Mouse (Mus musculus) ES-E14 (cell line): Measurements from ENCODE around the gene Serpini1.

Source experiments
- CHD2 ChIP-seq: IDR thresholded peaks from 2 replicates; pipeline ENCODE4 v1.6.1; 2014; ENCODE audit warnings: mild to moderate bottlenecking, low read depth, low read length, inconsistent platforms
- HCFC1 ChIP-seq: IDR thresholded peaks from 2 replicates; pipeline ENCODE4 v1.6.1; 2012; ENCODE audit warnings: low read length, inconsistent platforms, borderline replicate concordance; ENCODE audit not compliant: insufficient read depth
- ZC3H11A ChIP-seq: IDR thresholded peaks from 2 replicates; pipeline ENCODE4 v1.6.1; 2012; ENCODE audit warnings: low read depth, mild to moderate bottlenecking, inconsistent platforms, low read length, borderline replicate concordance
- ZNF384 ChIP-seq: IDR thresholded peaks from 2 replicates; pipeline ENCODE4 v1.6.1; 2012; ENCODE audit warnings: low read depth, low read length, inconsistent platforms

DNA sequence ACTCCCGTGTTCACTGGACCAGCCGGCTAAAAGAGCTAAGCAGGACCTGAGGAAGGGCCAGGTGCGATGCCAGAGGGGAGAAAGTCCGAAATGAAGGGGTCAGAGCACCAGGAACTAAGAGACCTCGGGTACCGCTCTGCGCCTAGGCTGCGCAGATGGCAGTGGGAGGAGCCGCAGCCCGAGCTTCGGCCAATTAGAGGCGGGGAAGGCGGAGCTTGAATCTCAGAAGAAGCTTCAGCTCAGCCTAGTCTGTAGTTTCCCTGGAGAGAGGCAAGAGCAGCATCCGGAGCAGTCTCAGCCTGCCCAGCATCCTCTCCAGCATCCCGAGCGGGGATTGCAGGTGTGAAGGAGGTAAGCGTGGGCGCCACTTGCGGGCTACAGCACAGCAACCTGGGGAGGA, at the start of gene Serpini1:
- TF ChIP-seq ZNF384 (no peak), ZC3H11A (no peak), HCFC1 (no peak), CHD2 (no peak)
